Mouse (Mus musculus) adrenal gland, adult 18-20 months (tissue): ENCODE measurements around the gene Taf1b. TPM values are rescaled to one million over a fixed set of nuclear protein-coding genes. Genes with fewer than 3 reads are reported as not detected.
"Not testable (repeated sequence)": the region's sequence is repeated elsewhere in the genome, so short reads cannot be mapped to it uniquely, and the experiment has no call there.

ENCODE experiments used
- DNase-seq, 2 experiments: peaks; one replicate each; pipeline ENCODE4 v3.0.0; 2021 to 2022; ENCODE audit warnings: low spot score in 2 of 2
- long read RNA-seq, 2 experiments: library from polyadenylated mRNA; stranded (forward); transcript quantifications; one replicate each; pipeline ENCODE4 v2.0.0; 2021
- total RNA-seq, 2 experiments: library from RNA; stranded (reverse); gene quantifications; 1 replicate in 1 of 2; 2 replicates in 1 of 2; pipeline ENCODE4 v1.2.3; 2021

Gene Taf1b
- total RNA-seq: 1 to 10 TPM; 8.6 to 9.8 TPM
- long read RNA-seq, experiment 1, transcript Taf1b-201 (15 exons, 2,209 nt): major isoform, 8 of 11 reads
- long read RNA-seq, experiment 1, partial matches to known transcripts: 1 of 11 reads
- long read RNA-seq, experiment 1, other reads (novel, unspliced or antisense): 2 of 11 reads
- long read RNA-seq, experiment 2, transcript Taf1b-201 (15 exons, 2,209 nt): major isoform, 12 of 12 reads
- long read RNA-seq, experiment 2, partial matches to known transcripts: 0 of 12 reads
- long read RNA-seq, experiment 2, other reads (novel, unspliced or antisense): 0 of 12 reads

GRCm38 (mm10) chr12:24498150-24498840, at the start of gene Taf1b:
Gene Taf1b (plus strand): TSS chr12:24498359.
- peak; percentile 79 to 83 for DNase-seq

- no peak for DNase-seq
Observed at GRCm38 (mm10) chr12:24460406-24460805, 37.8 kb upstream of the Taf1b start.

GRCm38 (mm10) chr12:24462121-24462520, 36.0 kb upstream of the Taf1b start:
- DNase-seq: not testable (repeated sequence)

- DNase-seq: not testable (repeated sequence)
Observed at GRCm38 (mm10) chr12:24463490-24463889, 34.7 kb upstream of the Taf1b start.

- DNase-seq: no peak
Observed at GRCm38 (mm10) chr12:24468966-24469365, 29.2 kb upstream of the Taf1b start.

GRCm38 (mm10) chr12:24470943-24471342, 27.2 kb upstream of the Taf1b start:
- DNase-seq: peak; percentile 52 to 67

GRCm38 (mm10) chr12:24473221-24473620, 24.9 kb upstream of the Taf1b start:
- DNase-seq: no peak

- DNase-seq: no peak
Observed at GRCm38 (mm10) chr12:24484930-24485329, 13.2 kb upstream of the Taf1b start.

- no peak for DNase-seq
Observed at GRCm38 (mm10) chr12:24486882-24487281, 11.3 kb upstream of the Taf1b start.

- not testable (repeated sequence) for DNase-seq
Observed at GRCm38 (mm10) chr12:24492507-24492906, 5.7 kb upstream of the Taf1b start.

GRCm38 (mm10) chr12:24493011-24493410, 5.1 kb upstream of the Taf1b start:
- DNase-seq: no peak

- no peak for DNase-seq
Observed at GRCm38 (mm10) chr12:24493412-24493811, 4.7 kb upstream of the Taf1b start.

- DNase-seq: not testable (repeated sequence)
Observed at GRCm38 (mm10) chr12:24494791-24495190, 3.4 kb upstream of the Taf1b start.

- not testable (repeated sequence) for DNase-seq
Observed at GRCm38 (mm10) chr12:24498841-24499485, 804 bp downstream of the Taf1b start.

GRCm38 (mm10) chr12:24517118-24517517, 19.0 kb downstream of the Taf1b start:
- DNase-seq: no peak

GRCm38 (mm10) chr12:24521076-24521475, 22.9 kb downstream of the Taf1b start:
- no peak for DNase-seq

- DNase-seq: peak; percentile 39 to 49
Observed at GRCm38 (mm10) chr12:24525065-24525464, 26.9 kb downstream of the Taf1b start.

- no peak for DNase-seq
Observed at GRCm38 (mm10) chr12:24536390-24536789, 38.2 kb downstream of the Taf1b start.

GRCm38 (mm10) chr12:24537201-24537600, 39.0 kb downstream of the Taf1b start:
- no peak for DNase-seq

- peak in 1 of 2 experiments; percentile 25 for DNase-seq
Observed at GRCm38 (mm10) chr12:24537965-24538364, 39.8 kb downstream of the Taf1b start.

- no peak for DNase-seq
Observed at GRCm38 (mm10) chr12:24541426-24542154, 43.4 kb downstream of the Taf1b start.
